Mouse (Mus musculus): ENCODE results near the gene Arglu1.

- TF ChIP-seq POLR2A (IDR thresholded peaks at IDR 0.05; ENCODE audit: low read depth, low read length) (no peak), CHD1 (IDR thresholded peaks at IDR 0.05; ENCODE audit: low read depth, low read length) (no peak), TBP (conservative IDR thresholded peaks at IDR 0.05; ENCODE audit: low read depth, low read length) (no peak), KAT2A (IDR thresholded peaks at IDR 0.05; ENCODE audit: insufficient replicate concordance, low read length) (no peak), EP300 (IDR thresholded peaks at IDR 0.05; ENCODE audit: low read length) (no peak), POLR2AphosphoS2 (IDR thresholded peaks at IDR 0.05; ENCODE audit: low read depth, low read length) (no peak), ZC3H11A (IDR thresholded peaks at IDR 0.05; ENCODE audit: low read depth, low read length) (no peak), CTCF (conservative IDR thresholded peaks at IDR 0.05 in 1 of 2, IDR thresholded peaks at IDR 0.05 in 1 of 2; ENCODE audit: low read depth in 2 of 2, low read length in 2 of 2) (no peak), USF1 (IDR thresholded peaks at IDR 0.05; ENCODE audit: low read depth, low read length) (no peak)
Measured at GRCm38 (mm10) chr8:8704813-8705212, 14.5 kb upstream of the Arglu1 start.
